Mouse (Mus musculus) erythroblast, embryonic 14.5 days (primary cell): ENCODE data around the gene Gm44511. TPM values are rescaled to one million over a fixed set of nuclear protein-coding genes. Genes with fewer than 3 reads are reported as not detected.
"Not testable (repeated sequence)": the region's sequence is repeated elsewhere in the genome, so short reads cannot be mapped to it uniquely, and the experiment has no call there.

Experiments used
- H3K27me3 ChIP-seq: 2 replicates; pipeline ENCODE4 v1.6.1; 2012; ENCODE audit warnings: inconsistent platforms; ENCODE audit not compliant: control insufficient read depth
- H3K36me3 ChIP-seq: 2 replicates; pipeline ENCODE4 v1.6.1; 2012; ENCODE audit warnings: mild to moderate bottlenecking, inconsistent platforms; ENCODE audit not compliant: control insufficient read depth
- H3K4me1 ChIP-seq: 2 replicates; pipeline ENCODE4 v1.6.1; 2012; ENCODE audit warnings: inconsistent platforms; ENCODE audit not compliant: control insufficient read depth
- H3K4me3 ChIP-seq: replicated peaks from 2 replicates; pipeline ENCODE3; 2012; ENCODE audit warnings: moderate library complexity, mild to moderate bottlenecking, inconsistent platforms
- H3K9me3 ChIP-seq: 2 replicates; pipeline ENCODE4 v1.6.1; 2012; ENCODE audit warnings: low read length, inconsistent platforms, mixed read lengths; ENCODE audit not compliant: control insufficient read depth
- GATA1 ChIP-seq: IDR thresholded peaks from 2 replicates; pipeline ENCODE4 v1.6.1; 2012; ENCODE audit warnings: low read length, inconsistent platforms, mixed read lengths
- TAL1 ChIP-seq: IDR thresholded peaks from 3 replicates; pipeline ENCODE4 v1.6.1; 2012; ENCODE audit warnings: low read length, inconsistent platforms, mixed read lengths
- polyA plus RNA-seq: library from polyadenylated mRNA; stranded (reverse); fragments of >175 nt; gene quantifications from 2 replicates; pipeline ENCODE4 v1.2.3, GENCODE M21; 2012

Gene Gm44511
- polyA plus RNA-seq, 1 experiment, result not detected

- Histone ChIP-seq H3K4me1 (peaks cover 26% of the 10 kb centered on the region), H3K9me3 (no peaks in the 10 kb centered on the region), H3K4me3 (peak overlapping the region; percentile 64), H3K27me3 (no peaks in the 10 kb centered on the region), H3K36me3 (no peaks in the 10 kb centered on the region)
- TF ChIP-seq TAL1 (no peak), GATA1 (no peak)
Measured at GRCm38 (mm10) chr6:128802999-128803857, 22.9 kb downstream of the Gm44511 start.

- no peak for TF ChIP-seq TAL1
- no peak for TF ChIP-seq GATA1
- no peaks in the 10 kb centered on the region for H3K36me3 ChIP-seq
- peak overlapping the region; percentile 64 for H3K4me3 ChIP-seq
- H3K9me3 ChIP-seq, result no peaks in the 10 kb centered on the region
- peaks cover 33% of the 10 kb centered on the region for H3K4me1 ChIP-seq
- H3K27me3 ChIP-seq, result no peaks in the 10 kb centered on the region
Measured at GRCm38 (mm10) chr6:128802557-128802956, 23.6 kb downstream of the Gm44511 start.

GRCm38 (mm10) chr6:128800696-128801095 is 25.4 kb downstream of the Gm44511 start:
- H3K27me3 ChIP-seq, H3K9me3 ChIP-seq, H3K36me3 ChIP-seq, H3K4me3 ChIP-seq: not testable (repeated sequence)
- H3K4me1 ChIP-seq, result peaks cover 34% of the 10 kb centered on the region

GRCm38 (mm10) chr6:128799896-128800270 is 26.2 kb downstream of the Gm44511 start:
- Histone ChIP-seq H3K4me3 (peak overlapping the region; percentile 74), H3K4me1 (peaks cover 34% of the 10 kb centered on the region), H3K27me3 (no peaks in the 10 kb centered on the region), H3K36me3 (no peaks in the 10 kb centered on the region), H3K9me3 (no peaks in the 10 kb centered on the region)
- TF ChIP-seq TAL1, result no peak
- TF ChIP-seq GATA1, result no peak

DNA sequence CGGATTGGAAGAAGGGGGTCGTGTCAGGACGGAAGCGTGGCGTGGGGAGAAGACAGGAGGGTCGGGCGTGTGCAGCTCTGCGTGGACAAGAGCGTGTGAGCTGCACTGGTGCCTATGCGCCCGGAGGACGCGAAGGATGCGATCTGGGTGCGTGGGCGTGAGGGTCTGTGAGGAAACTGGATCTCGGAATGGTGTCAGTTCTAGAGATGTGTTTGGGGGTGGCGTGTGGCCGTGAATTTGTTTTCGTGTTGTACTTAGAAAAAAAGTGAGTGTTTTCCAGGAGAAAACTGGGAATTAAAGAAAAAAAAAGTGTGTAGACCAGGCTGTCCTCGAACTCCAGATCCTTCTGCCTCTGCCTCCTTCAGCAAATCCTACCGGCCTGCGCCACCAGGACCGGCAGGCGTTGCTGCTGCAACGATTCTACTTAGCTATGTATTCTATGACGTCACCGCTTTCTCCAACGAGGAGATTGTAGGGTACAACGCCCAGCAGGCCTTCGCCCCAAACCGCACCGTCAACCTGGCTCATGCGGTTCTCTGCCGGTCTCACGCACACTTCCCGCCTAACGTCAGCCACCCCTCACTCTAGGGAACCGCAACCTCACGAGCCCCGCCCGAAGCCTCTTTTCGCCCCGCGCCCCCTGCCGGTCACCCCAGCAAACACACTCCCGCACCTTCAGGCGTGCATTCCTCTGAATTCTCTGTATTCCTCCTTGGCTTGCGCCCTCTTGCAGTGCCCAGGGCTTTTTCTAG is 26.8 kb downstream of the Gm44511 start:
- not testable (repeated sequence) for H3K27me3 ChIP-seq, H3K36me3 ChIP-seq, H3K9me3 ChIP-seq
- peaks cover 34% of the 10 kb centered on the region for H3K4me1 ChIP-seq
- peak overlapping the region; percentile 74 for H3K4me3 ChIP-seq

DNA sequence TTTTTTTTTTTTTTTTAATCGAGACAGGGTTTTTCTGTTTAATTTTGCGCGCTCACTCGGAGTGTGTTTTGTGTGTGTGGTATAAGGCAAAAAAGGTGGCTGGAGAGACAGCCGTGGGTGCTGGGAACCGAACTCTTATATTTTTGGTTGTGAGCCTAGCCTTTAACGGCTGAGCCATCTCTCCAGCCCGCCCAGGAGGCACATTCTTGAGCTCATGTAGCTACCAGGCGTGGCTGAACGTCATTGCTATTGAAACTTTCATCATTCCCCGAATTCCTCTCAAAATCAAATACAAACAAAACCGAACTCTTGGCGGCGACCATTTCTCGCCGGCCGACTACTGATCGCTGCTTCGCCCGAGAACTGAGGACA is 27.4 kb downstream of the Gm44511 start:
- Histone ChIP-seq H3K4me3 (peak overlapping the region; percentile 62), H3K4me1 (peaks cover 35% of the 10 kb centered on the region)
- not testable (repeated sequence) for H3K9me3 ChIP-seq, H3K36me3 ChIP-seq, H3K27me3 ChIP-seq

DNA sequence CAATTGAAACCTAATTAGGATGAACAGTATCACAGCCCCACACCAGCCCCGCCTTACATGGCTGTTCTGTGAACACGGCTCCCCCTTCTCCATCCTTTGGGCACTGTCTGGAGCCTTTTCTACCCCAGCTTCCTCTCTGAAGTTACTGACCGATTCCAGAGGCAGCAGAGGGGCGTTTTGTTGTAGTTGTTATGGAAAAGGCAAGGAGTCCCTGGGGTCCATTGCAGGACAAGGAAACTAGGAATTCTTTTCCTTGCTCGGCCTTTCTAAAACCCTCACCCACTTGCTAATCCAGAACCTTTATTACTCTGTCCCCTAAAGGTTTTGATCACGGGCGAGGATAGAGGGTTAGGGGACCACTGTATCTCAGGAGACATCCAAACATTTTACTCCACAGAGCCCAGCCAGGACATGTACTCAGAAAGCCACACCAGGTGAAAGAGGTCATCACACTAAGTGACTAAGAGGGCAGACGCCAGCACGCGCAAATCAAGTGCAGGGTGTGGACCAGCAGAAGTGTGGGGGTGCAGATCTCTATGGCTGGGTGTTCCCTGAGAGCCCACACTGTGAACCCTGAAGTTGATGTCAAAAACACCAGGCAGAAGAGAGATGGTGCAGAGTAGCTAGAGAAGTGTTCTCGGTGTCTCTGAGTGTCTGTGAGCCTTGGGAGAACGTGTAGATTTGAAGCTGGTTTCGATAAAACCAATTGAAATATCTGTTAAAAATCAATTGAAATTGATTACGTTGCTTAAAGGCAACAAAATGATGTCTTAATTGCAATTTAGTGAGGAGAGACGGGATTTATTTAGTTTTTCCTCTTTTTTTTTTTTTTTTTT is 28.0 kb downstream of the Gm44511 start:
- Histone ChIP-seq H3K9me3 (no peaks in the 10 kb centered on the region), H3K4me1 (peaks cover 33% of the 10 kb centered on the region), H3K36me3 (no peaks in the 10 kb centered on the region), H3K4me3 (peak overlapping the region; percentile 62), H3K27me3 (no peaks in the 10 kb centered on the region)
- TF ChIP-seq TAL1, result no peak
- no peak for TF ChIP-seq GATA1

DNA sequence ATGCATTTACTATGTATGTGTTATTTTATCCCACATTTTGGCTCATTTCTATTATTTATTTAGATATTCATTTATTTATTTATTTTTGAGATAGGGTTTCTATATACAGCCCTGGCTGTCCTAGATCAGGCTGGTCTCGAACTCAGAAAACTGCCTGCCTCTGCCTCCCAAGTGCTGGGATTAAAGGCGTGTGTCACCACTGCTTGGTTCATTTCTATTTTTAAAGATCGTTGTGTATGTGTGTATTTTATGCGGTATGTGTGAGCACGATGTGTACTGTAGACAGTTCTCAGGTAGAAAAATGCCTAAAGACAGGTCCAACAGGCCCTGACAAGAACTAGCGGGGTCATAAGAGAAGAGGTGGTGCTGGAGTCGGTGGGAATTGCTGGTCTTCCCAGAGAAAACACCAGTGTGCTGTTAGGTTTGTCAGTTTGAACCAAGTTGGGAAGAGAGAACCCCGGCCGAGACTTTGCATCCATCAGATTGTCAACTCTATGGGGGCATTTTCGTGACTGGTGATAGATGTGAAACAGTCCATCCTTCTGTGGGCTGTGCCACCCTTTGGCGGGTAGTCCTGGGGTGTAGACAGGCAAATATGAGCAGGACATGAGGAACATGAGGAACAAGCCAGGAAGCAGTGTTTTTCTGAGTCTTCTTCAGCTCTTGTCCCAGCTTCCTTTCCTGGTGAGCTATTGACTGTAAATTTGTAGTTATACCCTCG is 28.8 kb downstream of the Gm44511 start:
- Histone ChIP-seq H3K4me3 (no peak overlapping the region), H3K36me3 (no peaks in the 10 kb centered on the region), H3K9me3 (no peaks in the 10 kb centered on the region), H3K4me1 (peaks cover 24% of the 10 kb centered on the region), H3K27me3 (no peaks in the 10 kb centered on the region)
- TF ChIP-seq GATA1, result no peak
- TF ChIP-seq TAL1, result no peak
